Comparison of ENCODE assay signal across 14 mouse cellular contexts in the genomic region with DNA sequence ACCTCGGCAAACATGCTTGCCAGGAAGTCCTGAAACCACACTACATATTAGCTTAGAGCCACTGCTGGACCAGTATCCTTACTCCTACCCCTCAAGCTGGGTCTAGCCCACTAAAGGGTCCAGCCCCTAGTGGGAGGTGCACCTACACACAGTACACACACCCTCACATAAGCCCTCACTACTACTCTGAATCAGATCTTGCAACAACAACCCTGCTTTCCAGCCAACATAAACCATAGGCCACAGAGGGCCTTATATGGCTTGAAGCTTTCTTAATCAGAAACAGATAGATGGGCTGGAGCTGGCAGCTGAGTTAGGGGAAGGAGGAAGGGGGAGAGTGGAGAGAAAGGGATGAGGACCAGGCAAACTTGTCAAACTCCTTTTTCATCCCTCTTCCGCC. TPM values are rescaled to one million over a fixed set of nuclear protein-coding genes. Genes with fewer than 3 reads are reported as not detected.
A peak's percentile ranks its signal among the peaks of the same experiment; 100 is the strongest.
DNase-seq lines count a peak whose midpoint lies in the region; ATAC-seq and TF ChIP-seq lines count a peak whose summit lies in the region.
"Had no signal": no experiment of that assay in that cellular context is flagged by ENCODE, and none has a peak within 500 bp of the region (broad histone marks: within the 10 kb centered on the region; RNA-seq: fewer than 3 reads in every experiment).

No protein-coding gene starts in this region.

- no peak overlapping the region for H3K4me3 ChIP-seq in heart, postnatal 0 days (ENCODE audit: low read depth, low read length)
- H3K4me3 ChIP-seq in intestine, postnatal 0 days (ENCODE audit: low read depth, low read length) = no peak overlapping the region
- no peak overlapping the region for H3K4me3 ChIP-seq in midbrain, embryonic 15.5 days

- DNase-seq in heart, postnatal 0 days (ENCODE audit: low spot score) = no peak
- no peak for DNase-seq in heart, adult 9 months (ENCODE audit: low spot score in 2 of 2)
- peak; percentile 94 for DNase-seq in NIH3T3 (ENCODE audit: low read depth)
- peak; percentile 58 for DNase-seq in embryo, embryonic 10.5 days (ENCODE audit: low spot score)
- DNase-seq in adrenal gland, adult 18-20 months (ENCODE audit: low spot score in 2 of 2) = no peak
- DNase-seq in adrenal gland, postnatal 4 days (ENCODE audit: low spot score in 2 of 2) = no peak
- DNase-seq: cerebellum, adult 11-12 months; gastrocnemius, postnatal 14 days; layer of hippocampus, postnatal 36 days; right cerebral cortex, postnatal 4 days had no signal

- TF ChIP-seq CTCF in heart, postnatal 0 days (IDR thresholded peaks at IDR 0.05; ENCODE audit: low read depth) = no peak
- TF ChIP-seq CTCF in intestine, postnatal 0 days (IDR thresholded peaks at IDR 0.05; ENCODE audit: low read depth) = no peak

- H3K9ac ChIP-seq in heart, postnatal 0 days (replicated peaks; ENCODE audit: low read depth, low read length) = no peak overlapping the region
- no peak overlapping the region for H3K9ac ChIP-seq in intestine, postnatal 0 days (ENCODE audit: low read depth, low read length)
- H3K9ac ChIP-seq in midbrain, embryonic 15.5 days = no peak overlapping the region

- no peaks in the 10 kb centered on the region for H3K9me3 ChIP-seq in heart, postnatal 0 days (replicated peaks; ENCODE audit: control insufficient read depth, low read length)
- no peaks in the 10 kb centered on the region for H3K9me3 ChIP-seq in intestine, postnatal 0 days (ENCODE audit: control insufficient read depth)
- no peaks in the 10 kb centered on the region for H3K9me3 ChIP-seq in midbrain, embryonic 15.5 days

- H3K4me2 ChIP-seq in heart, postnatal 0 days (ENCODE audit: low read depth, low read length) = peak overlapping the region; percentile 13; the same call in 1 of the 2 replicates
- no peak overlapping the region for H3K4me2 ChIP-seq in intestine, postnatal 0 days (replicated peaks; ENCODE audit: low read depth)
- H3K4me2 ChIP-seq in midbrain, embryonic 15.5 days = no peak overlapping the region

- no peaks in the 10 kb centered on the region for H3K36me3 ChIP-seq in heart, postnatal 0 days (replicated peaks; ENCODE audit: control insufficient read depth, insufficient read depth, low read length)
- no peaks in the 10 kb centered on the region; the same call in 1 of the 2 replicates for H3K36me3 ChIP-seq in intestine, postnatal 0 days (ENCODE audit: control insufficient read depth, insufficient read depth)
- no peaks in the 10 kb centered on the region for H3K36me3 ChIP-seq in midbrain, embryonic 15.5 days (replicated peaks)

- peak overlapping the region; percentile 91 for H3K27ac ChIP-seq in heart, postnatal 0 days (ENCODE audit: low read depth)
- H3K27ac ChIP-seq in intestine, postnatal 0 days (ENCODE audit: low read depth, low read length) = 0 out of 2 replicates have a peak overlapping the region, but pooled peaks have one; percentile 11
- H3K27ac ChIP-seq in midbrain, embryonic 15.5 days = no peak overlapping the region

- TF ChIP-seq EP300 in heart, postnatal 0 days (IDR thresholded peaks at IDR 0.05; ENCODE audit: low read depth) = no peak

- H3K4me1 ChIP-seq in heart, postnatal 0 days (ENCODE audit: control insufficient read depth, insufficient read depth) = peaks cover 44% of the 10 kb centered on the region
- H3K4me1 ChIP-seq in intestine, postnatal 0 days (replicated peaks; ENCODE audit: control insufficient read depth, insufficient read depth, low read length) = no peaks in the 10 kb centered on the region; the same call in 1 of the 2 replicates
- no peaks in the 10 kb centered on the region for H3K4me1 ChIP-seq in midbrain, embryonic 15.5 days

- H3K27me3 ChIP-seq in heart, postnatal 0 days (ENCODE audit: control insufficient read depth, insufficient read depth, low read length) = no peaks in the 10 kb centered on the region
- H3K27me3 ChIP-seq in intestine, postnatal 0 days (replicated peaks; ENCODE audit: control insufficient read depth, insufficient read depth, low read length) = no peaks in the 10 kb centered on the region
- no peaks in the 10 kb centered on the region for H3K27me3 ChIP-seq in midbrain, embryonic 15.5 days (replicated peaks)

- 33% methylated on average over 2 of the region's 2 CpGs for WGBS in heart, postnatal 0 days
- 75% methylated on average over 2 of the region's 2 CpGs for WGBS in intestine, postnatal 0 days
- 86% methylated on average over 2 of the region's 2 CpGs for WGBS in midbrain, embryonic 15.5 days

- ATAC-seq in heart, postnatal 0 days (ENCODE audit: insufficient read depth, low read depth) = 0 out of 2 replicates have a peak, but pooled peaks have one; percentile 21
- no peak for ATAC-seq in intestine, postnatal 0 days
- ATAC-seq in midbrain, embryonic 15.5 days (replicated peaks) = no peak
- ATAC-seq: inflammation-experienced regulatory T-cells, adult 6 months; midbrain, embryonic 16.5 days had no signal

RNA-seq across cellular contexts. Expression of a gene that starts 8.0 kb away (rescaled TPM):
- 125 and 144 TPM in 2 replicates for total RNA-seq in heart, postnatal 0 days (2014; rRNA removed; ENCODE audit: low replicate concordance)
- 51.4 and 54.0 TPM in 2 replicates for polyA plus RNA-seq in heart, postnatal 0 days (2015; fragmentation: Nextera tagmentation; extraction: Ambion mirVana)
- 12.3 and 12.4 TPM in 2 replicates for polyA plus RNA-seq in intestine, postnatal 0 days (2015; fragmentation: Nextera tagmentation; extraction: Ambion mirVana)
- total RNA-seq in adrenal gland, adult 18-20 months (2021) = 100 to 1,000 TPM; 107 to 121 TPM
- 34.9 and 35.4 TPM in 2 replicates for polyA plus RNA-seq in midbrain, embryonic 15.5 days (2015; fragmentation: Nextera tagmentation; extraction: Ambion mirVana)
- 100 to 1,000 TPM in 1 of 2 experiments, 10 to 100 TPM in 1; 94.3 to 101 TPM for total RNA-seq in adrenal gland, postnatal 4 days (2021)

Comparison
In these comparisons a context has a peak if more than half of its experiments do, and no peak if none do; other contexts are left out.
1. DNase-seq: peak in NIH3T3 (single experiment) and embryo, embryonic 10.5 days (single experiment); none in heart, postnatal 0 days (single experiment), heart, adult 9 months (0 of 2), adrenal gland, adult 18-20 months (0 of 2) and adrenal gland, postnatal 4 days (0 of 2).